8 mouse cellular contexts compared by ENCODE assay signal in the genomic region with DNA sequence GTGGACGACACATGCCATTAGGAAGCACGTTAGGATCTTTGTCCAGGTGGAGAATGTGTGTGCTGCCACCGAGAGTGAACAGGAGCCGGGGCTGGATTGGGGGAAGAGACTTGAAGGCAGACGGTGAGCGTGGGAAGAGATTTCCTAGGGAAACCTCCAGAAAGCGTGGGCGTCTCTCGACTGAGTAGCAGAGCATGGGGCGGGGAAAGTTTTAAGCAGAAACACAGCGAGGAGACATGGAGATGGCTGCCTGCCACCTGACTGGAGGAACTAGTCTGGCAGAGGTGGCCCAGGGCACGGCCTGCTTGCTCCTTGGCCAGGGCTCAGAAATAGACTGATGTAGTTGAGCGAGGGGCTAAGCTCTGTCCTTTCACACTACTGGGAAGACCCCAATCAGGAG.
DNase-seq lines count a peak whose midpoint lies in the region; ATAC-seq and TF ChIP-seq lines count a peak whose summit lies in the region.

No protein-coding gene starts in this region.

- peaks cover 38% of the 10 kb centered on the region for H3K36me3 ChIP-seq in forebrain, embryonic 10.5 days (replicated peaks)

- H3K4me3 ChIP-seq in gastrocnemius, adult 2 months = no peak overlapping the region
- no peak overlapping the region for H3K4me3 ChIP-seq in layer of hippocampus, adult 2 months
- no peak overlapping the region for H3K4me3 ChIP-seq in forebrain, embryonic 10.5 days

- intact Hi-C loops in gastrocnemius, adult 2 months (cut with DNase I) = no loop called here
- intact Hi-C loops in gastrocnemius, postnatal 36 days (cut with DNase I) = no loop called here

- H3K4me1 ChIP-seq in forebrain, embryonic 10.5 days = peaks cover 12% of the 10 kb centered on the region

- no peaks in the 10 kb centered on the region for H3K9me3 ChIP-seq in forebrain, embryonic 10.5 days

- no peak for ATAC-seq in megakaryocyte-erythroid progenitor cell, adult 5-6 weeks (replicated peaks; ENCODE audit: low FRiP score, low TSS enrichment, poor library complexity, severe bottlenecking)

- no peak for TF ChIP-seq CTCF in gastrocnemius, adult 2 months (IDR thresholded peaks at IDR 0.05)
- no peak for TF ChIP-seq CTCF in layer of hippocampus, adult 2 months (conservative IDR thresholded peaks at IDR 0.05)

- no peaks in the 10 kb centered on the region for H3K27me3 ChIP-seq in forebrain, embryonic 10.5 days (ENCODE audit: poor library complexity, severe bottlenecking)

- H3K27ac ChIP-seq in gastrocnemius, adult 2 months = 0 out of 2 replicates have a peak overlapping the region, but pooled peaks have one; percentile 4
- no peak overlapping the region for H3K27ac ChIP-seq in layer of hippocampus, adult 2 months
- no peak overlapping the region for H3K27ac ChIP-seq in forebrain, embryonic 10.5 days

- whole genome bisulfite sequencing in forebrain, embryonic 10.5 days = 86% methylated on average over 13 of the region's 13 CpGs

- DNase-seq in gastrocnemius, adult 2 months = peak; percentile 72
- DNase-seq in gastrocnemius, postnatal 36 days = no peak
- peak; percentile 73 for DNase-seq in fat pad, adult 2 months (ENCODE audit: extremely low read depth, low read depth, low spot score)
- peak; percentile 70 to 78 for DNase-seq in layer of hippocampus, adult 2 months (ENCODE audit: low spot score in 2 of 2)
- peak; percentile 62 for DNase-seq in lung, postnatal 25 days (ENCODE audit: low spot score)
- DNase-seq in adipocyte (ENCODE audit: low spot score) = no peak
- no peak for DNase-seq in forebrain, embryonic 10.5 days (ENCODE audit: extremely low spot score, low spot score)

Comparison
In these comparisons a context has a peak if more than half of its experiments do, and no peak if none do; other contexts are left out.
1. DNase-seq: peak in gastrocnemius, adult 2 months (single experiment), fat pad, adult 2 months (single experiment), layer of hippocampus, adult 2 months (2 of 2) and lung, postnatal 25 days (single experiment); none in gastrocnemius, postnatal 36 days (0 of 2), adipocyte (single experiment) and forebrain, embryonic 10.5 days (single experiment).